Mouse (Mus musculus): ENCODE results near the gene Ehf.

DNA sequence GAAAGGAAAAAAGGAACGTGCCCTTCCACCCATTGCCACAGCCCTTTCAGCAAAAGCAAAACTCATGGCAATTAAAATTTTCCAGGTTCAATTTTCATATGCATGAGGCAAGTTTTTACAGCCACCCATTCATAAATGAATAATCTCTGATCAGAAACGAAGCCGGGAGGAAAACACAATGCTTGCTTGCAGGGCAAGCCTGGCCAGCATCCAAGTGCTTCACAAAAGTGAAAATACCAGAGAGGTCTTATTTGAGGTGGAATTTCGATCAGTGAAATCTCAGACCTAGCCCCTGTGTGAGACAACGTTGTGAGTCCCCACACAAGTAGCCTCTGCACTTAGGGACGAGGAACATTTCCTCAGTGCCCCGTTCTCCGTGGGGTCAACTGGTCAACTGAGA is 19.3 kb downstream of the Ehf start:
- TF ChIP-seq CTCF (IDR thresholded peaks at IDR 0.05; ENCODE audit: insufficient read depth, low read length) (no peak), POLR2A (IDR thresholded peaks at IDR 0.05; ENCODE audit: borderline replicate concordance, extremely low read depth, low read depth, low read length) (no peak)

Data from lung, adult 2 months (tissue).